Mouse (Mus musculus): Measurements from ENCODE around the gene Adamts7. TPM values are rescaled to one million over a fixed set of nuclear protein-coding genes. Genes with fewer than 3 reads are reported as not detected.

Adamts7 gene
- polyA plus RNA-seq (2014; fragmentation: Illumina TruSeq; extraction: RNeasy Lipid Tissue Mini Kit (QIAGEN cat#74804); ENCODE audit: low read depth, low replicate concordance), result 2.2 TPM

DNA sequence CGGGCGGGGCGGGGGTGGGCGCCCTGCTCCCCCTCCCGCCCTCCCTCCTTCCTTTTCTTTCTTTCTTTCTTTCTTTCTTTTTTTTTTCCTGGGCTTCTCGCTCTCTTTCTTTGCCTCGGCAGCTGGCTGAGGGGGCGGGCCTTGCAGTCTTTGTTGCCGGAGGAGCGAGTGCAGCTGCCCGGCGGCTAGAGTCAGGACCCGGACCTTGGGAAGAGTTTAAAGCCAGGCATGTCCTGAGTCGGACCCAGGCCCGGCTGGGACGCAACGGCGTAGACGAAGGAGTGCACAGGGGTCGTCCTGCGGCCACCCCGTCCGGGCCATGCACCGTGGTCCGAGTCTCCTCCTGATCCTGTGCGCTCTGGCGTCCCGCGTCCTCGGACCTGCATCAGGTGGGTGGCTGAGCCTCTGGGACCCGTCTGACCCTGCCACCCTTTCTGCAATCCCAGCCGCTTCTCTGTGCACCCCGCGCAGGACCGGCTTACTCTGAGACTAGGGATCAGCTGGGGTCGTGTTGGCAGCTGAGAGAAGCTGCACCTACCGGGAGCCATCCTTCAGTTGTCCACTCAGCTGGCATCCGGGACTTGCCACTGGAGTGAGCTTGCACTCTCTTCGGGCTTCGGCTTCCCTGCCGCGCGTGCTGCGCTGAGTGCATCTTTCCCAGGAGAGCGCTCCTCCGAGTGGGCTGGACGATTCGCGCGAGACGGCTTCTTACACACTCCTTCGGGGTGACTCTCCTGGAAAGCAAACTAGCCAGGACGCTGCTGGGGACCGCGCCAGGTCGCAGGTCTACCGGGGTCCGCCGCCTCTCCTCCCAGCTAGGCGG lies at the start of gene Adamts7:
Adamts7 (plus strand) TSS at position 144 of the 823 bp plus-strand sequence.

DNA sequence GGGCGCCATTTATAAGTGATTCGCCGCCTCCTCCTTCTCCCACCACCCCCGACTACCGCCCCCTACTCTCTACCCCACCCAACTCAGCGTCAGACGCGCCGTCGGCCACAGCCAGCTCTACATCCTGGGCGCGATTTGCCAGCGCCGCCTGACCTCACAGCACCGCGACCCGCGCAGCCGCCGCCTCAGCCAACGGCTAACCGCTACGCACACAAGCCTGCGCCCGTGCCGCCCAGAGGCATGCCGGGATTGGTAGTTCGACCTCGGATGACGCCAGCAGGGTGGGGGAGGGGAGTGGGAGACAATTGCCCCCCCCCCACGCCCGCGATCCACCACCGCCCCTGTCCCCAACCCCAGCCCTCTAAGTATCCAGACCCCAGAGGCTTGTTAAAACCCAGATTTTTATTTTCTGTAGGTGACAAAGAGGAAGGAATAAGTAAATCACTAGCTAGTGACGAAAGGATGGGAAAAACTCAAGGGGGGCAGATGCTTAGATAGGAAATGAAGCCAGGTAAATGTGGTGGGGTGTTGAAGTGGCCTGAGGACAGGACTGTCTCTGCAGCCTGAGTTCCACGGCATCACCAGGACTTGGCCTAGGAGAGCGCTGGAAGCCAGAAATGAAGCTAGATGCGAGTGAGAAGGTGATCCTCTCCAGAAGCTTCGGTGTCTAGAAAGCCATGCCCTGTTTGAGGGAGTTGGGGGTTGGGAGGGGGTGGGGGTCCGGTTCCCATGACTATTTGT lies 48.1 kb upstream of the Adamts7 start, which contains the start of gene Morf4l1:
Morf4l1 (minus strand) TSS at position 208 of the 741 bp plus-strand sequence.

Other genes with a start within 250 kb of the Adamts7 start
- 355 TPM for gene Ctsh, start 108.9 kb upstream of the Adamts7 start, polyA plus RNA-seq (2014; fragmentation: Illumina TruSeq; extraction: RNeasy Lipid Tissue Mini Kit (QIAGEN cat#74804); ENCODE audit: low read depth, low replicate concordance)
- gene Morf4l1, start 48.3 kb upstream of the Adamts7 start, polyA plus RNA-seq (2014; fragmentation: Illumina TruSeq; extraction: RNeasy Lipid Tissue Mini Kit (QIAGEN cat#74804); ENCODE audit: low read depth, low replicate concordance), result 375 TPM
- gene Tbc1d2b, start 107.7 kb downstream of the Adamts7 start, polyA plus RNA-seq (2014; fragmentation: Illumina TruSeq; extraction: RNeasy Lipid Tissue Mini Kit (QIAGEN cat#74804); ENCODE audit: low read depth, low replicate concordance), result 5.5 TPM